Mouse (Mus musculus): Measurements from ENCODE around the gene Upk2.

- TF ChIP-seq CTCF (IDR thresholded peaks at IDR 0.05; ENCODE audit: borderline replicate concordance, control insufficient read depth, extremely low read depth, insufficient read depth, low read length, poor library complexity) (peak; percentile 67; the same call in 1 of the 2 replicates), POLR2A (IDR thresholded peaks at IDR 0.05; ENCODE audit: control insufficient read depth, extremely low read depth, insufficient read depth, low read length, poor library complexity) (no peak)
Observed at GRCm38 (mm10) chr9:44478959-44479605, 24.3 kb upstream of the Upk2 start.

Data from thymus, adult 2 months (tissue).